3 mouse cellular contexts compared by ENCODE assay signal in the genomic region with DNA sequence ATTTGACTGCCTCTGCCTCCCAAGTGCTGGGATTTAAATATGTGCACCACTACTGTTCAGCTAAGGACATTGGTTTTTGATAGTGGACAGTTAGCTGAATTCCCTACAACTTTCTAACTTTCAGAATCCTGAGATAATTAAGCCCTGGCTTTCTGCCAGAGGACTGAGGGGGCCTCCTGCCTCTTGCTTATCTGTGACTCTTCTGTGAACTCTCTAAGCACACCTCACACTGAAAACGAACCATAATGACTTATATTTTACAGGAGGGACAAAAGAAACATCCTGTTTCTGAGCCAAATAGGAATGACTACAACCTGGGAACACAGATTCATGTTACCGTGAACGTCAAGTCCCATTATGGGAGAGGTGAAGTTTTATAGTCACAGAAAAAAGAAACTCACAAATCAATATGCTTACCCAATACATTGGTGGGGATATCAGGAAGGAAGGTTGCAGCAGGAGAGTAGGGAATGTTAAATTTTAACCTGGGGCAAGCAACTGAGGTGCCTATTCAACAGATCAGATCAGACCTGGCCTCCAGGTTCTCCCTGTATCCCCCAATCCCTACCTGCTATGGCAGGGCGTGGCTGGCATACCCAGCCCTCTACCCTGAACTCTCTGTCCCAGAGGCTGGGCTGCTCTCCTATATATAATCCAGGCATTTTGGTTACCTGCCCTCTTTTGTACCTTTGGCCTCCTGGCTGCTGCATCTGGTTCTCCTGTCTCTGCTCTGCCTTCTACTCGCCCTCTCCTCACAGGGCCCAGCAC. TPM values are rescaled to one million over a fixed set of nuclear protein-coding genes. Genes with fewer than 3 reads are reported as not detected.
"Had no signal": no experiment of that assay in that cellular context is flagged by ENCODE, and none has a peak within 500 bp of the region (broad histone marks: within the 10 kb centered on the region; RNA-seq: fewer than 3 reads in every experiment).

No protein-coding gene starts in this region.

RNA-seq across cellular contexts. Expression of gene Plac9b, which starts 34.1 kb away (rescaled TPM):
- polyA plus RNA-seq: macrophage had no signal

RNA-seq across cellular contexts. Expression of gene Duxbl3, which starts 41.3 kb away (rescaled TPM):
- polyA plus RNA-seq: liver, adult 2 months; macrophage; spleen, adult 2 months had no signal
